Mouse (Mus musculus): ENCODE results near the gene Msantd3. TPM values are rescaled to one million over a fixed set of nuclear protein-coding genes. Genes with fewer than 3 reads are reported as not detected.

Msantd3 gene
- polyA plus RNA-seq, 1 experiment from 2014 or later, result 66.3 TPM

Other genes starting within 250 kb of the Msantd3 start
- gene Tex10, start 66.5 kb upstream of the Msantd3 start, polyA plus RNA-seq (2014; fragmentation: Nextera tagmentation; extraction: Ambion mirVana), result 91.7 and 103 TPM in 2 replicates
- gene Tmeff1, start 45.2 kb downstream of the Msantd3 start, polyA plus RNA-seq (2014; fragmentation: Nextera tagmentation; extraction: Ambion mirVana), result 147 and 161 TPM in 2 replicates
- 0.62 and 0.75 TPM in 2 replicates for gene Cavin4, start 123.6 kb downstream of the Msantd3 start, polyA plus RNA-seq (2014; fragmentation: Nextera tagmentation; extraction: Ambion mirVana)